Mouse (Mus musculus): ENCODE data around the gene Cog8. TPM values are rescaled to one million over a fixed set of nuclear protein-coding genes. Genes with fewer than 3 reads are reported as not detected.

Cog8 gene
- 18.1 and 27.2 TPM in 2 replicates for total RNA-seq (2012; rRNA removed)
- 10 to 100 TPM in 1 of 2 experiments, not detected in 1; 27.0 TPM for polyA plus RNA-seq (2012; ENCODE audit: insufficient read depth in 1 of 2, insufficient read length in 2 of 2, low read depth in 1 of 2, low replicate concordance in 2 of 2, missing spikeins in 1 of 2)

GRCm38 (mm10) chr8:107056076-107056972, at the start of gene Cog8, which contains the start of gene Nip7:
Gene Cog8 (minus strand): TSS chr8:107056689.
Gene Nip7 (plus strand): TSS chr8:107056877.
- H3K9ac ChIP-seq (ENCODE audit: control insufficient read depth, low read depth, low read length, poor library complexity, severe bottlenecking), result peak within 1 kb of the TSS; percentile 97
- no peaks in the 10 kb centered on the region for H3K9me3 ChIP-seq (replicated peaks; ENCODE audit: insufficient read depth, low read length)
- H3K4me3 ChIP-seq (ENCODE audit: control insufficient read depth in 1 of 2, insufficient read depth in 1 of 2, low read depth in 2 of 2, low read length in 2 of 2), result peak within 1 kb of the TSS; percentile 82 to 92
- peaks cover 48% of the 10 kb centered on the region for H3K79me2 ChIP-seq (ENCODE audit: control insufficient read depth, insufficient read depth, low read length, poor library complexity)
- H3K4me1 ChIP-seq (ENCODE audit: control insufficient read depth in 1 of 2, insufficient read depth in 2 of 2, low read length in 2 of 2), result peaks cover 0 to 17% of the 10 kb centered on the region in 2 experiments; a peak in 2 of 4 replicates
- no peaks in the 10 kb centered on the region for H3K27me3 ChIP-seq (ENCODE audit: control insufficient read depth in 1 of 2, insufficient read depth in 2 of 2, low read length in 2 of 2)
- H3K27ac ChIP-seq (ENCODE audit: control insufficient read depth, low read depth, low read length), result peak within 1 kb of the TSS; percentile 75
- DNase-seq (ENCODE audit: low read depth, low spot score), result peak; percentile 99
- H3K36me3 ChIP-seq (ENCODE audit: control insufficient read depth in 1 of 2, insufficient read depth in 2 of 2, low read length in 2 of 2), result peaks cover 3 to 27% of the 10 kb centered on the region in 2 experiments
- TF ChIP-seq MXI1 (IDR thresholded peaks at IDR 0.05; ENCODE audit: low read depth, low read length) (peak; percentile 98), MEF2A (IDR thresholded peaks at IDR 0.05; ENCODE audit: extremely low read depth, insufficient replicate concordance, low read depth, low read length, poor library complexity, severe bottlenecking) (no peak), RAD21 (IDR thresholded peaks at IDR 0.05; ENCODE audit: low read depth, low read length) (no peak), SIN3A (IDR thresholded peaks at IDR 0.05; ENCODE audit: low read length) (peak; percentile 97), MAX (IDR thresholded peaks at IDR 0.05; ENCODE audit: low read length) (peak; percentile 92), ZKSCAN1 (IDR thresholded peaks at IDR 0.05; ENCODE audit: low read depth, low read length) (no peak), ETS1 (IDR thresholded peaks at IDR 0.05; ENCODE audit: low read depth, low read length) (0 out of 2 replicates have a peak, but pooled peaks have one; percentile 29), ZNF384 (IDR thresholded peaks at IDR 0.05; ENCODE audit: low read depth, low read length) (no peak), ZC3H11A (IDR thresholded peaks at IDR 0.05; ENCODE audit: low read depth, low read length) (no peak), KAT2A (conservative IDR thresholded peaks at IDR 0.05; ENCODE audit: low read depth, low read length) (peak; percentile 91), MAFK (IDR thresholded peaks at IDR 0.05; ENCODE audit: borderline replicate concordance, low read depth, low read length) (no peak), CHD2 (IDR thresholded peaks at IDR 0.05; ENCODE audit: low read length) (no peak), TAL1 (IDR thresholded peaks at IDR 0.05; ENCODE audit: low read length) (no peak), ZMIZ1 (IDR thresholded peaks at IDR 0.05; ENCODE audit: low read depth, low read length) (peak; percentile 69; the same call in 1 of the 2 replicates), ELF1 (IDR thresholded peaks at IDR 0.05; ENCODE audit: low read depth, low read length) (peak; percentile 99), RCOR1 (IDR thresholded peaks at IDR 0.05; ENCODE audit: low read depth, low read length) (peak; percentile 6; the same call in 1 of the 2 replicates), MYC (IDR thresholded peaks at IDR 0.05; ENCODE audit: low read depth, low read length) (peak; percentile 97), BHLHE40 (IDR thresholded peaks at IDR 0.05; ENCODE audit: borderline replicate concordance, low read depth, low read length) (0 out of 2 replicates have a peak, but pooled peaks have one; percentile 33), MAZ (IDR thresholded peaks at IDR 0.05; ENCODE audit: low read depth, low read length) (peak; percentile 61; the same call in 1 of the 2 replicates), TBP (IDR thresholded peaks at IDR 0.05; ENCODE audit: low read depth, low read length) (peak; percentile 85), CHD1 (IDR thresholded peaks at IDR 0.05; ENCODE audit: low read depth, low read length) (no peak; the same call in 1 of the 2 replicates), NELFE (IDR thresholded peaks at IDR 0.05; ENCODE audit: low read depth, low read length) (peak; percentile 91), HCFC1 (IDR thresholded peaks at IDR 0.05; ENCODE audit: low read depth, low read length) (peak; percentile 96), UBTF (IDR thresholded peaks at IDR 0.05; ENCODE audit: borderline replicate concordance, insufficient read depth, low read depth, low read length) (no peak), CTCF (IDR thresholded peaks at IDR 0.05 in 2 of 3, conservative IDR thresholded peaks at IDR 0.05 in 1 of 3; ENCODE audit: control insufficient read depth in 1 of 3, insufficient read depth in 1 of 3, low read depth in 2 of 3, low read length in 3 of 3, poor library complexity in 1 of 3, severe bottlenecking in 1 of 3) (0 out of 6 replicates have a peak, but pooled peaks of 1 of the 3 experiments have one; percentile 1), GABPA (IDR thresholded peaks at IDR 0.05; ENCODE audit: low read depth, low read length) (no peak), SMC3 (IDR thresholded peaks at IDR 0.05; ENCODE audit: low read depth, low read length) (no peak), POLR2A (IDR thresholded peaks at IDR 0.05; ENCODE audit: control insufficient read depth in 1 of 2, insufficient read depth in 1 of 2, low read depth in 1 of 2, low read length in 2 of 2, poor library complexity in 1 of 2) (peak; percentile 84 to 88; a peak in 3 of 4 replicates), E2F4 (IDR thresholded peaks at IDR 0.05; ENCODE audit: borderline replicate concordance, low read depth, low read length) (no peak), USF2 (IDR thresholded peaks at IDR 0.05; ENCODE audit: borderline replicate concordance in 1 of 2, insufficient read depth in 1 of 2, low read depth in 1 of 2, low read length in 2 of 2) (no peak), MYB (IDR thresholded peaks at IDR 0.05; ENCODE audit: low read depth, low read length) (no peak), POLR2AphosphoS5 (IDR thresholded peaks at IDR 0.05; ENCODE audit: borderline replicate concordance, low read depth, low read length) (no peak), POLR2AphosphoS2 (IDR thresholded peaks at IDR 0.05; ENCODE audit: low read length) (peak; percentile 91; the same call in 1 of the 2 replicates), NRF1 (IDR thresholded peaks at IDR 0.05; ENCODE audit: insufficient read depth, low read depth, low read length, poor library complexity, severe bottlenecking) (peak; percentile 77)

Data from MEL (cell line).